Mouse (Mus musculus) midbrain, embryonic 13.5 days (tissue): ENCODE data around the gene Map7. TPM values are rescaled to one million over a fixed set of nuclear protein-coding genes. Genes with fewer than 3 reads are reported as not detected.
A peak's percentile ranks its signal among the peaks of the same experiment; 100 is the strongest.

ENCODE experiments used
- ATAC-seq: fragments of 200-750 bp; cut with Nextera tagmentation; 2 replicates; pipeline ENCODE4 v1.8.0; 2017; ENCODE audit warnings: mild to moderate bottlenecking, moderate TSS enrichment, moderate library complexity
- H3K27ac ChIP-seq: fragments of 300-500 bp; sonication (generic); 2 replicates; pipeline ENCODE4 v1.5.1; 2015; ENCODE audit warnings: inconsistent platforms, mild to moderate bottlenecking, moderate library complexity
- H3K27me3 ChIP-seq: fragments of 300-500 bp; sonication (generic); 2 replicates; pipeline ENCODE4 v1.6.1; 2015; ENCODE audit warnings: mild to moderate bottlenecking, inconsistent platforms
- H3K36me3 ChIP-seq: fragments of 300-500 bp; sonication (generic); 2 replicates; pipeline ENCODE4 v1.6.1; 2015; ENCODE audit warnings: mild to moderate bottlenecking, inconsistent platforms
- H3K4me1 ChIP-seq: fragments of 300-500 bp; sonication (generic); replicated peaks from 2 replicates; pipeline ENCODE4 v1.6.1; 2015; ENCODE audit warnings: inconsistent platforms
- H3K4me2 ChIP-seq: fragments of 300-500 bp; sonication (generic); replicated peaks from 2 replicates; pipeline ENCODE4 v1.6.1; 2015; ENCODE audit warnings: moderate library complexity, mild to moderate bottlenecking, inconsistent platforms
- H3K4me3 ChIP-seq: fragments of 300-500 bp; sonication (generic); replicated peaks from 2 replicates; pipeline ENCODE4 v1.5.1; 2015; ENCODE audit warnings: mild to moderate bottlenecking, inconsistent platforms
- H3K9ac ChIP-seq: fragments of 300-500 bp; sonication (generic); replicated peaks from 2 replicates; pipeline ENCODE4 v1.6.1; 2015; ENCODE audit warnings: mild to moderate bottlenecking, inconsistent platforms
- H3K9me3 ChIP-seq: fragments of 300-500 bp; sonication (generic); 2 replicates; pipeline ENCODE4 v1.6.1; 2016; ENCODE audit warnings: mild to moderate bottlenecking, inconsistent platforms
- WGBS: fragments of 180-500 bp; shearing (Covaris S2); methylation state at CpG from one replicate; pipeline ENCODE4 v1.1.7; 2015; 5-methylcytosine and 5-hydroxymethylcytosine counted together
- polyA plus RNA-seq: library from polyadenylated mRNA; unstranded; fragments of >200 nt; fragmentation: Nextera tagmentation; extraction: Ambion mirVana; gene quantifications from 2 replicates; pipeline ENCODE4 v1.2.1, GENCODE M21; 2015

The Map7 gene
- polyA plus RNA-seq, 1 experiment from 2014 or later: 5.8 TPM

GRCm38 (mm10) chr10:20197039-20197438 is 48.8 kb downstream of the Map7 start:
- Histone ChIP-seq H3K9me3 (no peaks in the 10 kb centered on the region), H3K4me3 (no peak overlapping the region), H3K27me3 (no peaks in the 10 kb centered on the region), H3K4me2 (no peak overlapping the region), H3K9ac (no peak overlapping the region), H3K36me3 (no peaks in the 10 kb centered on the region), H3K27ac (no peak overlapping the region), H3K4me1 (peaks cover 8% of the 10 kb centered on the region)
- no peak for ATAC-seq
- whole genome bisulfite sequencing: 83% methylated on average over 7 of the region's 7 CpGs

GRCm38 (mm10) chr10:20198968-20199737 is 50.9 kb downstream of the Map7 start:
- whole genome bisulfite sequencing: 66% methylated on average over 10 of the region's 10 CpGs
- Histone ChIP-seq H3K27me3 (no peaks in the 10 kb centered on the region), H3K4me1 (peaks cover 11% of the 10 kb centered on the region), H3K4me2 (no peak overlapping the region), H3K36me3 (no peaks in the 10 kb centered on the region), H3K9ac (no peak overlapping the region), H3K4me3 (no peak overlapping the region), H3K9me3 (no peaks in the 10 kb centered on the region), H3K27ac (no peak overlapping the region)
- no peak for ATAC-seq

- H3K4me2 ChIP-seq: no peak overlapping the region
- H3K27me3 ChIP-seq: 0 out of 2 replicates have a peak, but pooled peaks cover 4% of the 10 kb centered on the region
- WGBS: 27% methylated on average over 3 of the region's 3 CpGs
- no peak overlapping the region for H3K9ac ChIP-seq
- no peak overlapping the region for H3K4me3 ChIP-seq
- H3K27ac ChIP-seq: no peak overlapping the region
- no peaks in the 10 kb centered on the region for H3K9me3 ChIP-seq
- H3K4me1 ChIP-seq: peaks cover 15% of the 10 kb centered on the region
- no peaks in the 10 kb centered on the region for H3K36me3 ChIP-seq
- no peak for ATAC-seq
Measured at GRCm38 (mm10) chr10:20201236-20201635, 53.0 kb downstream of the Map7 start.

- ATAC-seq: no peak
- Histone ChIP-seq H3K27ac (no peak overlapping the region), H3K4me1 (peaks cover 15% of the 10 kb centered on the region), H3K9me3 (no peaks in the 10 kb centered on the region), H3K9ac (no peak overlapping the region), H3K27me3 (0 out of 2 replicates have a peak, but pooled peaks cover 4% of the 10 kb centered on the region), H3K4me3 (no peak overlapping the region), H3K4me2 (no peak overlapping the region), H3K36me3 (no peaks in the 10 kb centered on the region)
- WGBS: 72% methylated on average over 9 of the region's 9 CpGs
Measured at GRCm38 (mm10) chr10:20202171-20202570, 53.9 kb downstream of the Map7 start.

- Histone ChIP-seq H3K4me1 (peaks cover 15% of the 10 kb centered on the region), H3K4me2 (no peak overlapping the region), H3K36me3 (no peaks in the 10 kb centered on the region), H3K27ac (no peak overlapping the region), H3K27me3 (0 out of 2 replicates have a peak, but pooled peaks cover 4% of the 10 kb centered on the region), H3K9ac (no peak overlapping the region), H3K4me3 (no peak overlapping the region), H3K9me3 (no peaks in the 10 kb centered on the region)
- no peak for ATAC-seq
- 64% methylated on average over 6 of the region's 6 CpGs for WGBS
Measured at GRCm38 (mm10) chr10:20202818-20203217, 54.5 kb downstream of the Map7 start.

- ATAC-seq: no peak
- H3K27me3 ChIP-seq: 0 out of 2 replicates have a peak, but pooled peaks cover 4% of the 10 kb centered on the region
- H3K9ac ChIP-seq: no peak overlapping the region
- H3K9me3 ChIP-seq: no peaks in the 10 kb centered on the region
- H3K27ac ChIP-seq: no peak overlapping the region
- H3K4me2 ChIP-seq: no peak overlapping the region
- no peak overlapping the region for H3K4me3 ChIP-seq
- 95% methylated on average over 6 of the region's 6 CpGs for WGBS
- H3K36me3 ChIP-seq: no peaks in the 10 kb centered on the region
- H3K4me1 ChIP-seq: peaks cover 15% of the 10 kb centered on the region
Measured at GRCm38 (mm10) chr10:20203502-20203901, 55.2 kb downstream of the Map7 start.

- no peak for ATAC-seq
- H3K4me3 ChIP-seq: no peak overlapping the region
- H3K9ac ChIP-seq: no peak overlapping the region
- H3K4me1 ChIP-seq: peaks cover 15% of the 10 kb centered on the region
- no peaks in the 10 kb centered on the region for H3K9me3 ChIP-seq
- 0 out of 2 replicates have a peak, but pooled peaks cover 4% of the 10 kb centered on the region for H3K27me3 ChIP-seq
- WGBS: 16% methylated on average over 20 of the region's 20 CpGs
- no peak overlapping the region for H3K27ac ChIP-seq
- H3K4me2 ChIP-seq: peak overlapping the region; percentile 21; the same call in 1 of the 2 replicates
- H3K36me3 ChIP-seq: no peaks in the 10 kb centered on the region
Measured at GRCm38 (mm10) chr10:20204696-20205431, 56.6 kb downstream of the Map7 start.

- H3K27ac ChIP-seq: no peak overlapping the region
- H3K9me3 ChIP-seq: no peaks in the 10 kb centered on the region
- WGBS: 65% methylated on average over 7 of the region's 7 CpGs
- no peak for ATAC-seq
- H3K4me1 ChIP-seq: peaks cover 15% of the 10 kb centered on the region
- H3K4me3 ChIP-seq: no peak overlapping the region
- no peak overlapping the region for H3K9ac ChIP-seq
- no peaks in the 10 kb centered on the region for H3K36me3 ChIP-seq
- 0 out of 2 replicates have a peak, but pooled peaks cover 4% of the 10 kb centered on the region for H3K27me3 ChIP-seq
- no peak overlapping the region for H3K4me2 ChIP-seq
Measured at GRCm38 (mm10) chr10:20206966-20207365, 58.7 kb downstream of the Map7 start.

GRCm38 (mm10) chr10:20209609-20210341 is 61.5 kb downstream of the Map7 start:
- ATAC-seq: no peak
- no peak overlapping the region for H3K9ac ChIP-seq
- 91% methylated on average over 5 of the region's 5 CpGs for WGBS

GRCm38 (mm10) chr10:20214418-20214817 is 66.1 kb downstream of the Map7 start:
- no peak for ATAC-seq
- WGBS: 80% methylated on average over 4 of the region's 4 CpGs
- no peak overlapping the region for H3K9ac ChIP-seq

More at GRCm38 (mm10) chr10:20209609-20210341, 61.5 kb downstream of the Map7 start:
- 0 out of 2 replicates have a peak, but pooled peaks cover 4% of the 10 kb centered on the region for H3K27me3 ChIP-seq
- no peak overlapping the region for H3K27ac ChIP-seq
- H3K9me3 ChIP-seq: no peaks in the 10 kb centered on the region
- H3K4me3 ChIP-seq: no peak overlapping the region
- no peak overlapping the region for H3K4me2 ChIP-seq
- H3K36me3 ChIP-seq: no peaks in the 10 kb centered on the region
- H3K4me1 ChIP-seq: peaks cover 10% of the 10 kb centered on the region

GRCm38 (mm10) chr10:20216982-20217381 is 68.7 kb downstream of the Map7 start:
- Histone ChIP-seq H3K4me1 (no peaks in the 10 kb centered on the region), H3K9ac (no peak overlapping the region), H3K27ac (no peak overlapping the region), H3K4me3 (no peak overlapping the region), H3K9me3 (no peaks in the 10 kb centered on the region), H3K4me2 (no peak overlapping the region), H3K27me3 (no peaks in the 10 kb centered on the region), H3K36me3 (no peaks in the 10 kb centered on the region)
- 83% methylated on average over 6 of the region's 6 CpGs for WGBS
- no peak for ATAC-seq

More at GRCm38 (mm10) chr10:20214418-20214817, 66.1 kb downstream of the Map7 start:
- Histone ChIP-seq H3K9me3 (no peaks in the 10 kb centered on the region), H3K36me3 (no peaks in the 10 kb centered on the region), H3K4me1 (no peaks in the 10 kb centered on the region), H3K4me2 (no peak overlapping the region), H3K27me3 (no peaks in the 10 kb centered on the region), H3K27ac (no peak overlapping the region), H3K4me3 (no peak overlapping the region)
